Mouse (Mus musculus) CH12.LX (cell line): Measurements from ENCODE around the gene Gm20662.

Experiments used
- CHD2 ChIP-seq: IDR thresholded peaks from 2 replicates; pipeline ENCODE4 v1.6.1; 2011; ENCODE audit warnings: low read length, improper control_type of control experiment
- CTCF ChIP-seq, 2 experiments: IDR thresholded peaks in 1 of 2; conservative IDR thresholded peaks in 1 of 2; 2 replicates each; pipeline ENCODE4 v1.5.1; 2011 to 2012; ENCODE audit warnings: low read depth in 2 of 2, low read length in 2 of 2, improper control_type of control experiment in 1 of 2, inconsistent platforms in 1 of 2, mild to moderate bottlenecking in 1 of 2, moderate library complexity in 1 of 2
- E2F4 ChIP-seq: IDR thresholded peaks from 2 replicates; pipeline ENCODE4 v1.6.1; 2011; ENCODE audit warnings: low read depth, low read length, improper control_type of control experiment; ENCODE audit not compliant: insufficient replicate concordance
- HCFC1 ChIP-seq: IDR thresholded peaks from 2 replicates; pipeline ENCODE4 v1.6.1; 2012; ENCODE audit warnings: low read depth, mild to moderate bottlenecking, inconsistent platforms, low read length, improper control_type of control experiment
- KAT2A ChIP-seq: IDR thresholded peaks from 2 replicates; pipeline ENCODE4 v1.6.1; 2012; ENCODE audit warnings: low read length, improper control_type of control experiment, inconsistent platforms; ENCODE audit not compliant: insufficient replicate concordance
- MAX ChIP-seq: IDR thresholded peaks from 2 replicates; pipeline ENCODE4 v1.6.1; 2011; ENCODE audit warnings: low read length, improper control_type of control experiment
- MAZ ChIP-seq: IDR thresholded peaks from 2 replicates; pipeline ENCODE4 v1.6.1; 2012; ENCODE audit warnings: low read depth, mild to moderate bottlenecking, inconsistent platforms, low read length, improper control_type of control experiment, moderate library complexity
- NRF1 ChIP-seq: IDR thresholded peaks from 2 replicates; pipeline ENCODE4 v1.6.1; 2014; ENCODE audit warnings: low read depth, mild to moderate bottlenecking, inconsistent platforms, low read length, improper control_type of control experiment, moderate library complexity
- POLR2A ChIP-seq: IDR thresholded peaks from 2 replicates; pipeline ENCODE4 v1.6.1; 2011; ENCODE audit warnings: low read depth, mild to moderate bottlenecking, improper control_type of control experiment, low read length
- SMC3 ChIP-seq: IDR thresholded peaks from 2 replicates; pipeline ENCODE4 v1.6.1; 2011; ENCODE audit warnings: low read depth, low read length, improper control_type of control experiment
- TBP ChIP-seq: conservative IDR thresholded peaks from 2 replicates; pipeline ENCODE4 v1.6.1; 2011; ENCODE audit warnings: low read depth, low read length, improper control_type of control experiment
- TCF12 ChIP-seq: IDR thresholded peaks from 2 replicates; pipeline ENCODE4 v1.6.1; 2014; ENCODE audit warnings: low read depth, mild to moderate bottlenecking, inconsistent platforms, low read length, improper control_type of control experiment
- USF1 ChIP-seq: IDR thresholded peaks from 2 replicates; pipeline ENCODE4 v1.6.1; 2014; ENCODE audit warnings: low read depth, mild to moderate bottlenecking, inconsistent platforms, low read length, improper control_type of control experiment

- TF ChIP-seq CTCF (conservative IDR thresholded peaks at IDR 0.05 in 1 of 2, IDR thresholded peaks at IDR 0.05 in 1 of 2; ENCODE audit: low read depth in 2 of 2, low read length in 2 of 2), result no peak
- no peak for TF ChIP-seq MAZ
- no peak for TF ChIP-seq TBP
- TF ChIP-seq E2F4, result no peak
- no peak for TF ChIP-seq MAX
- no peak for TF ChIP-seq CHD2
- no peak for TF ChIP-seq TCF12
- TF ChIP-seq KAT2A, result no peak
- no peak for TF ChIP-seq SMC3
- TF ChIP-seq POLR2A, result no peak
- TF ChIP-seq NRF1, result no peak
- TF ChIP-seq HCFC1, result no peak
- no peak for TF ChIP-seq USF1
Measured at GRCm38 (mm10) chr9:108063361-108063760, 67.2 kb downstream of the Gm20662 start.
